Mouse (Mus musculus) liver, embryonic 14.5 days (tissue): Measurements from ENCODE around the gene Lmln.

Experiments
- CTCF ChIP-seq: IDR thresholded peaks from 2 replicates; pipeline ENCODE4 v1.5.1; 2016; ENCODE audit warnings: antibody characterized with exemption, low read depth, control low read depth
- EP300 ChIP-seq: IDR thresholded peaks from 2 replicates; pipeline ENCODE4 v1.6.1; 2016; ENCODE audit warnings: antibody characterized with exemption, low read depth

GRCm38 (mm10) chr16:33063267-33063666 is 946 bp downstream of the Lmln start:
- TF ChIP-seq EP300 (no peak), CTCF (no peak)
